In genomic region chr12:87325452-87325851, GRCm38 (mm10) we compare ENCODE assay signal across 27 mouse cellular contexts. TPM values are rescaled to one million over a fixed set of nuclear protein-coding genes. Genes with fewer than 3 reads are reported as not detected.
A peak's percentile ranks its signal among the peaks of the same experiment; 100 is the strongest.
DNase-seq lines count a peak whose midpoint lies in the region; ATAC-seq and TF ChIP-seq lines count a peak whose summit lies in the region.
"Had no signal": no experiment of that assay in that cellular context is flagged by ENCODE, and none has a peak within 500 bp of the region (broad histone marks: within the 10 kb centered on the region; RNA-seq: fewer than 3 reads in every experiment).

No protein-coding gene starts in this region.

- peak; percentile 13 for DNase-seq in MEL (ENCODE audit: low read depth, low spot score)
- DNase-seq in kidney, adult 18-20 months = no peak
- DNase-seq in kidney, adult 9 months = no peak
- no peak for DNase-seq in stomach, postnatal 0 days (ENCODE audit: low spot score)
- DNase-seq: adrenal gland, adult 2 months; adrenal gland, postnatal 10 days; adrenal gland, postnatal 25 days; B cell, adult 2 months; cerebellum, adult 11 months; cerebellum, adult 18-20 months; cerebellum, adult 8-10 months; cerebellum, adult 9-11 months; cerebellum, postnatal 14 days; cerebellum, postnatal 36 days had no signal

- no peaks in the 10 kb centered on the region for H3K27me3 ChIP-seq in MEL (ENCODE audit: control insufficient read depth in 1 of 2, insufficient read depth in 2 of 2, low read length in 2 of 2)
- H3K27me3 ChIP-seq in stomach, postnatal 0 days (ENCODE audit: control insufficient read depth, insufficient read depth, low read length) = no peaks in the 10 kb centered on the region
- H3K27me3 ChIP-seq: CH12.LX; embryonic facial prominence, embryonic 12.5 days had no signal

- TF ChIP-seq RAD21 in MEL (IDR thresholded peaks at IDR 0.05; ENCODE audit: low read depth, low read length) = no peak

- H3K79me2 ChIP-seq in MEL (ENCODE audit: control insufficient read depth, insufficient read depth, low read length, poor library complexity) = no peaks in the 10 kb centered on the region

- H3K4me2 ChIP-seq in stomach, postnatal 0 days (replicated peaks; ENCODE audit: low read depth) = no peak overlapping the region
- H3K4me2 ChIP-seq: embryonic facial prominence, embryonic 12.5 days; forebrain, embryonic 12.5 days had no signal

- no peak overlapping the region for H3K4me3 ChIP-seq in MEL (ENCODE audit: control insufficient read depth in 1 of 2, insufficient read depth in 1 of 2, low read depth in 2 of 2, low read length in 2 of 2)
- no peak overlapping the region for H3K4me3 ChIP-seq in stomach, postnatal 0 days (ENCODE audit: low read depth, low read length)
- H3K4me3 ChIP-seq: embryonic facial prominence, embryonic 10.5 days; embryonic facial prominence, embryonic 12.5 days; erythroblast, embryonic 14.5 days; forebrain, embryonic 10.5 days; forebrain, embryonic 12.5 days had no signal

- H3K4me1 ChIP-seq in MEL (ENCODE audit: control insufficient read depth in 1 of 2, insufficient read depth in 2 of 2, low read length in 2 of 2) = peaks cover 13 to 22% of the 10 kb centered on the region in 2 experiments
- no peaks in the 10 kb centered on the region for H3K4me1 ChIP-seq in stomach, postnatal 0 days (replicated peaks; ENCODE audit: control insufficient read depth, insufficient read depth)

- no peak for TF ChIP-seq POLR2A in MEL (IDR thresholded peaks at IDR 0.05; ENCODE audit: control insufficient read depth in 1 of 2, insufficient read depth in 1 of 2, low read depth in 1 of 2, low read length in 2 of 2, poor library complexity in 1 of 2)

- H3K9ac ChIP-seq in MEL (ENCODE audit: control insufficient read depth, low read depth, low read length, poor library complexity, severe bottlenecking) = no peak overlapping the region
- H3K9ac ChIP-seq in stomach, postnatal 0 days (ENCODE audit: low read length) = no peak overlapping the region
- H3K9ac ChIP-seq: embryonic facial prominence, embryonic 12.5 days; forebrain, embryonic 12.5 days had no signal

- WGBS in stomach, postnatal 0 days = 94% methylated on average over 3 of the region's 3 CpGs

- TF ChIP-seq CTCF in MEL (IDR thresholded peaks at IDR 0.05 in 2 of 3, conservative IDR thresholded peaks at IDR 0.05 in 1 of 3; ENCODE audit: control insufficient read depth in 1 of 3, insufficient read depth in 1 of 3, low read depth in 2 of 3, low read length in 3 of 3, poor library complexity in 1 of 3, severe bottlenecking in 1 of 3) = no peak
- no peak for TF ChIP-seq CTCF in stomach, postnatal 0 days (IDR thresholded peaks at IDR 0.05; ENCODE audit: low read depth)

- ATAC-seq in granulocyte monocyte progenitor cell, adult 5-6 weeks (replicated peaks; ENCODE audit: poor library complexity, severe bottlenecking) = peak; percentile 79
- peak; percentile 74 for ATAC-seq in megakaryocyte progenitor cell, adult 5-6 weeks (replicated peaks; ENCODE audit: poor library complexity)
- no peak for ATAC-seq in erythroblast, adult 5-6 weeks (replicated peaks; ENCODE audit: low FRiP score, poor library complexity, severe bottlenecking)
- no peak for ATAC-seq in stomach, postnatal 0 days (ENCODE audit: low FRiP score, low TSS enrichment)
- ATAC-seq: CD4-positive, CD25-positive, alpha-beta regulatory T cell, adult 4 months; forebrain, embryonic 14.5 days; forebrain, embryonic 16.5 days had no signal

- no peaks in the 10 kb centered on the region for H3K9me3 ChIP-seq in MEL (replicated peaks; ENCODE audit: insufficient read depth, low read length)
- H3K9me3 ChIP-seq in stomach, postnatal 0 days (ENCODE audit: control insufficient read depth, low read length) = no peaks in the 10 kb centered on the region
- H3K9me3 ChIP-seq: embryonic facial prominence, embryonic 10.5 days; embryonic facial prominence, embryonic 12.5 days; forebrain, embryonic 10.5 days; forebrain, embryonic 12.5 days; G1E had no signal

- peaks cover 0 to 24% of the 10 kb centered on the region in 2 experiments; a peak in 3 of 4 replicates for H3K36me3 ChIP-seq in MEL (ENCODE audit: control insufficient read depth in 1 of 2, insufficient read depth in 2 of 2, low read length in 2 of 2)
- H3K36me3 ChIP-seq in stomach, postnatal 0 days (ENCODE audit: control insufficient read depth, insufficient read depth, low read length) = no peaks in the 10 kb centered on the region
- H3K36me3 ChIP-seq: embryonic facial prominence, embryonic 12.5 days; forebrain, embryonic 10.5 days; forebrain, embryonic 12.5 days had no signal

- H3K27ac ChIP-seq in MEL (ENCODE audit: control insufficient read depth, low read depth, low read length) = no peak overlapping the region
- no peak overlapping the region for H3K27ac ChIP-seq in stomach, postnatal 0 days (replicated peaks)
- H3K27ac ChIP-seq: embryonic facial prominence, embryonic 10.5 days; embryonic facial prominence, embryonic 12.5 days; forebrain, embryonic 10.5 days; forebrain, embryonic 12.5 days had no signal

- TF ChIP-seq EP300 in MEL (IDR thresholded peaks at IDR 0.05; ENCODE audit: low read depth in 1 of 2, low read length in 2 of 2) = no peak
- no peak for TF ChIP-seq EP300 in stomach, postnatal 0 days (optimal IDR thresholded peaks at IDR 0.05)

TF ChIP-seq in MEL, 35 proteins besides CTCF, POLR2A, EP300 and RAD21:
- TF ChIP-seq USF1 (IDR thresholded peaks at IDR 0.05; ENCODE audit: low read depth, low read length) (no peak), CHD2 (IDR thresholded peaks at IDR 0.05; ENCODE audit: low read length) (no peak), POLR2AphosphoS5 (IDR thresholded peaks at IDR 0.05; ENCODE audit: borderline replicate concordance, low read depth, low read length) (no peak), MAFK (IDR thresholded peaks at IDR 0.05; ENCODE audit: borderline replicate concordance, low read depth, low read length) (no peak)

RNA-seq across cellular contexts. Expression of gene Ism2, which starts 25.9 kb away (rescaled TPM):
- not detected in 2 replicates for total RNA-seq in MEL (2012; rRNA removed)
- polyA plus RNA-seq in MEL (2012; ENCODE audit: insufficient read depth in 1 of 2, insufficient read length in 2 of 2, low read depth in 1 of 2, low replicate concordance in 2 of 2, missing spikeins in 1 of 2) = not detected
- not detected in 2 replicates for total RNA-seq in granulocyte monocyte progenitor cell, adult 5-6 weeks (2014; fragmentation: Nextera tagmentation)
- not detected in 2 replicates for total RNA-seq in granulocyte monocyte progenitor cell, adult 5-6 weeks (2017)
- not detected in 2 replicates for total RNA-seq in megakaryocyte progenitor cell, adult 5-6 weeks (2015)
- not detected in 2 replicates for total RNA-seq in megakaryocyte progenitor cell, adult 5-6 weeks (2017)
- not detected in 2 replicates for total RNA-seq in erythroblast, adult 5-6 weeks (2015; ENCODE audit: low replicate concordance)
- total RNA-seq in erythroblast, adult 5-6 weeks (2017; ENCODE audit: low replicate concordance) = not detected in 2 replicates
- 0.28 and 0.34 TPM in 2 replicates for polyA plus RNA-seq in stomach, postnatal 0 days (2015; fragmentation: Nextera tagmentation; extraction: Ambion mirVana)
- total RNA-seq: adrenal gland, adult 2 months; adrenal gland, postnatal 25 days had no signal
- polyA plus RNA-seq: CD4-positive, CD25-positive, alpha-beta regulatory T cell, adult 4 months; erythroblast, embryonic 14.5 days; G1E had no signal

RNA-seq across cellular contexts. Expression of gene Ahsa1, which starts 59.2 kb away (rescaled TPM):
- total RNA-seq in MEL (2012; rRNA removed) = 414 and 424 TPM in 2 replicates
- polyA plus RNA-seq in MEL (2012; ENCODE audit: insufficient read depth in 1 of 2, insufficient read length in 2 of 2, low read depth in 1 of 2, low replicate concordance in 2 of 2, missing spikeins in 1 of 2) = 100 to 1,000 TPM in 1 of 2 experiments, not detected in 1; 403 TPM
- total RNA-seq in granulocyte monocyte progenitor cell, adult 5-6 weeks (2014; fragmentation: Nextera tagmentation) = 174 and 185 TPM in 2 replicates
- 310 and 324 TPM in 2 replicates for total RNA-seq in granulocyte monocyte progenitor cell, adult 5-6 weeks (2017)
- 97.9 and 114 TPM in 2 replicates for total RNA-seq in megakaryocyte progenitor cell, adult 5-6 weeks (2015)
- 313 and 335 TPM in 2 replicates for total RNA-seq in megakaryocyte progenitor cell, adult 5-6 weeks (2017)
- 17.9 and 19.2 TPM in 2 replicates for total RNA-seq in erythroblast, adult 5-6 weeks (2015; ENCODE audit: low replicate concordance)
- total RNA-seq in erythroblast, adult 5-6 weeks (2017; ENCODE audit: low replicate concordance) = 53.0 and 74.6 TPM in 2 replicates
- 94.9 and 96.1 TPM in 2 replicates for polyA plus RNA-seq in stomach, postnatal 0 days (2015; fragmentation: Nextera tagmentation; extraction: Ambion mirVana)

RNA-seq across cellular contexts. Expression of gene Vipas39, which starts 59.4 kb away (rescaled TPM):
- total RNA-seq in MEL (2012; rRNA removed) = 18.2 and 19.7 TPM in 2 replicates
- 10 to 100 TPM in 1 of 2 experiments, not detected in 1; 23.0 TPM for polyA plus RNA-seq in MEL (2012; ENCODE audit: insufficient read depth in 1 of 2, insufficient read length in 2 of 2, low read depth in 1 of 2, low replicate concordance in 2 of 2, missing spikeins in 1 of 2)
- total RNA-seq in granulocyte monocyte progenitor cell, adult 5-6 weeks (2014; fragmentation: Nextera tagmentation) = 25.9 and 56.4 TPM in 2 replicates
- 27.2 and 31.0 TPM in 2 replicates for total RNA-seq in granulocyte monocyte progenitor cell, adult 5-6 weeks (2017)
- 40.1 and 42.7 TPM in 2 replicates for total RNA-seq in megakaryocyte progenitor cell, adult 5-6 weeks (2015)
- total RNA-seq in megakaryocyte progenitor cell, adult 5-6 weeks (2017) = 24.7 and 29.4 TPM in 2 replicates
- 5.9 and 16.7 TPM in 2 replicates for total RNA-seq in erythroblast, adult 5-6 weeks (2015; ENCODE audit: low replicate concordance)
- total RNA-seq in erythroblast, adult 5-6 weeks (2017; ENCODE audit: low replicate concordance) = 5.9 and 6.6 TPM in 2 replicates
- 20.7 and 22.3 TPM in 2 replicates for polyA plus RNA-seq in stomach, postnatal 0 days (2015; fragmentation: Nextera tagmentation; extraction: Ambion mirVana)

Comparison
In these comparisons a context has a peak if more than half of its experiments do, and no peak if none do; other contexts are left out.
1. ATAC-seq: peak in granulocyte monocyte progenitor cell, adult 5-6 weeks (single experiment) and megakaryocyte progenitor cell, adult 5-6 weeks (single experiment); none in erythroblast, adult 5-6 weeks (single experiment) and stomach, postnatal 0 days (single experiment).